Mouse (Mus musculus) ovary, postnatal 14 days (tissue): ENCODE data around the gene Ranbp3.

ENCODE experiments used
- DNase-seq: peaks from one replicate; pipeline ENCODE4 v3.0.0; 2022; ENCODE audit warnings: low spot score

The Ranbp3 gene

GRCm38 (mm10) chr17:56727029-56727649 lies 54.0 kb downstream of the Ranbp3 start:
- DNase-seq = no peak

- no peak for DNase-seq
These were observed 54.6 kb downstream of the Ranbp3 start for GRCm38 (mm10) chr17:56727659-56728058.

DNA sequence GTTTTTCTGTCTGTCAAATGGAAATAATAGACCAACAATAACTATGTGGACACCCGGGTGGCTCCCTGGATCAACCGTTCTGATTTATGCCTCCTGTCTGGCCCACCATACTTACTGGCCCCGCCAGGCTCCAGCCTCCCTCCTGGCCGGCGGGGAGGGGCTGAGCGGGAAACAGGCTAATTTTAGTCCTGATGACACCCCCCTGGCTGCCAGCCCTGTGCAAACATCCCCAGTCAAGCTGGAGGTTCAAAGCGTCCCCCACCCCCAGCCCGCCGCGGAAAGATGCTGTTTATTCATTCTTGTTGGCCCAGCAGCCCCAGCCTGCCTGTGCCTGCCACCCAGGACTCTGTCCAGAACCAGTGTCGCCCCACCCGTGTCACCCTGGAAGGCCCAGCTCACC lies 55.0 kb downstream of the Ranbp3 start:
- DNase-seq = no peak

DNA sequence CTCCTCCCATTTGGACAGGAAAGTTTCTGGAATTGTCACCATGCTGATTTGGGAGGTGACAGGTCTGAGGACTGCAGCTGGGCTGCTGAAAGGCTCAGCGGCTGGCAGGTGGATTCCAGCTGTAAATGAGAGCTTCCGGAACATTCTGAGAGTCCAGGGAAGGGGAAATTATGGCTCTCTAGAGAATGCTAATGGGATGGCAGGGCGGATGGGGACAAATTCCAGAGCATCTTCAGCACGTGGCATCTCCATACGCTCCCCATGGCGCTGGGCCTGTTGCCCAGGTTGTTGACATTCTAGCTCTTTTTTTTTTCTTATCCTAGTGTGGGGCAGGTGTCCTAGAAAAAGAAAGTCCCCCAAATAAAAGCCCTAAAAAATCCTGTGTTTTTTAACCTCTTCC lies 56.1 kb downstream of the Ranbp3 start:
- DNase-seq = no peak

DNA sequence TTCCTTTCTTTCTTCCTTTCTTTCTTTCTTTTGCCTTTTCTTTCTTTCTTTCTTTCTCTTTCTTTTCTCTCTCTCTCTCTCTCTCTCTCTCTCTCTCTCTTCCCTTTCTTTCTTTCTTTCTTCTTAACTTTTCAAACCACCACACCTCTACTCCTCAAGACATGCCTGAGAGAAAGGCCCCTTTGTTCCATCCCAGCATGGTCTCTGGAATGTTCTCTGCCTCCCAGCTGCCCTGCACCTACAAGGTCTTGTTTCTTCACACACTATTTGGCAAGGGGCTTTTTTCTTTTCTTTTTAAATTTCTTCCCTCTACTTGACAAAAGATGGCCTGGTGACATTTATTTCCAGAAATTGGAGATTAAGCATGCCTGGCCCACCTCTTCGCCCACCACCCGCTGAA lies 56.6 kb downstream of the Ranbp3 start:
- DNase-seq = no peak

GRCm38 (mm10) chr17:56736534-56736933 lies 63.4 kb downstream of the Ranbp3 start:
- DNase-seq = no peak

DNA sequence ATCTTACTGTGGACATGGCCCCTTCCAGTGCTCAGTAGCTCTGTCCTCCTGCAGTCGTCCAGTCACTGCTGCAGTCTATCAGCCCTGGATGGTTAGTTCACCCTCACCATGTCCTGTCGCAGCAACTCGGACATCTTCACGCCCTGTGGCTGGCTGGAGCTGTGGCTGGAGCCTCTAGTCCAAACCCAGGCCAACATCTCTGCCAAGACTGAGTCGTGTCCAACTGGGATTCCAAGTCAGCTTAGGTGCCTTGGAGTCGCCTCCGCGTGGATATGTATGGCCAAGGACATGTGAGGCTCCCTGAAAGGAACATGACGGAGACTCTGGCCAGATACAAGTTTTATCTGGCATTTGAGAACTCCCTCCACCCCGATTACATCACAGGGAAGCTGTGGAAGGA lies 65.1 kb downstream of the Ranbp3 start:
- no peak for DNase-seq

DNA sequence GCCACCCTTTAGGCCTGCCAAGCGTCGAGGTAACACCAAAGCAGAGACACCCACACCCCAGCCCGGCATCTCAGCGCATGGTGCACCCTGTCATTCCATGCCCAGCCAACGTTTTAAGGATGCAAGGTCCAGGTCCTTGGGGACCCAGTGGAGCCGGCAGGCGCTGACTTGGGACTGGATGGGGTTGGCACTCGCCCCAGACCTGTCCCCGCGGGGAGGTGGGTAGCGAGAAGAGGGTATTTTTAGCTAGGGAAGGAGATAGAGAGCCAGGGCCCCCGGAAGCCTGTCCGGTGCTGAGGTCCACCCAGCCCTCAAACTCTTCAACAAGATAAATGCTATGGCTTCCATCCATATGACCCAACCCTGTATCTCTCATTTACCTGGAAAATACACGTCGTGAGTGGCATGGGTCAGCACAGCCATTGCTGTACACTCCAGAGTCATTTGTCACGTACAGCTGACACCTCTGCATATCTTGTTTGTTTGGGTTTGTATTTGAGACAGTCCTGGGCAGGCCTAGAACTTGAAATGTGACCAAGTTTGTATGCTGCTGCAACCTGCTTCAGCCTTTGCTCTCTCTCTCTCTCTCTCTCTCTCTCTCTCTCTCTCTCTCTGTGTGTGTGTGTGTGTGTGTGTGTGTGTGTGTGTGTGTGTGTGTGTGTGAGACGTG lies 67.2 kb downstream of the Ranbp3 start:
- no peak for DNase-seq

GRCm38 (mm10) chr17:56740788-56741160 lies 67.7 kb downstream of the Ranbp3 start:
- DNase-seq = no peak

- no peak for DNase-seq
These were observed 71.1 kb downstream of the Ranbp3 start for GRCm38 (mm10) chr17:56744173-56744572.

GRCm38 (mm10) chr17:56751404-56752072 lies 78.4 kb downstream of the Ranbp3 start:
- no peak for DNase-seq

- no peak for DNase-seq
These were observed 80.4 kb downstream of the Ranbp3 start for GRCm38 (mm10) chr17:56753452-56753851.

GRCm38 (mm10) chr17:56754271-56755185 lies 81.4 kb downstream of the Ranbp3 start:
- DNase-seq = no peak

GRCm38 (mm10) chr17:56756703-56757399 lies 83.8 kb downstream of the Ranbp3 start:
- peak; percentile 34 for DNase-seq

DNA sequence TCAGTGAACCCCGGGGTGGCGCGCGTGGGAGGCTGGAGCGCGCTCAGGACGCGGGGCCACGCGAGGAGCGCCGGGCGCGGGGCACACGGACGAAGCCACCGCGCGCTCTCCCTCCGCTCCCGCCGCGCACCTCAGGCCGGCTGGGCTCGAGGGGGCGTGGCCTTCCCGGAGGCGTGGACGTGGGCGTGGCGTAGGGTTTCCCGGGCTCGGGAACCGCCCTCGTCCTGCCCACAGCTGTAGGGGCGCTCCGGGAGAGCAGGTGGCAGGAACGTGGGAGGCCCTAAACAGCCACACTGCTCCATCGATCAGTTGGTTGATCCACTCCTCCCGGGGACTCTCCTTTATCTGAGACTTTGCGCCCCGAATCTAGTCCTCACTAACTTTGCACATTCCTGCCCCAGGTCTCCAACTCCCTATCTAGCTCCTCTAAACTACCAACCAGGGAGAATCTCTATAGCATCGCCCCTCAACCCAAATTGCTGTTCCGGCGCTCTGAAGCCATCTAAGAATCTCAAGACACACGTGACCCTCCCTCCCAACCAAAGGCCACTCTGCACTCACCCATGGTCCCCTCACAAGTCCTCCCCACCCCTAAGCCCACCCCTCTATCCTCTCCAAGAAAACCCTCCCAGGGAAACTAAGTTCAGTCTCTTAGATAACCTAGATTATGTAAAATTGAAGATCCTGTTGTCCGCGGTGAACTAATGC lies 84.5 kb downstream of the Ranbp3 start, which contains the start of gene Nrtn:
Gene Nrtn, minus strand, starts transcription at position 115 of the 708 bp plus-strand sequence.
- peak; percentile 94 for DNase-seq

DNA sequence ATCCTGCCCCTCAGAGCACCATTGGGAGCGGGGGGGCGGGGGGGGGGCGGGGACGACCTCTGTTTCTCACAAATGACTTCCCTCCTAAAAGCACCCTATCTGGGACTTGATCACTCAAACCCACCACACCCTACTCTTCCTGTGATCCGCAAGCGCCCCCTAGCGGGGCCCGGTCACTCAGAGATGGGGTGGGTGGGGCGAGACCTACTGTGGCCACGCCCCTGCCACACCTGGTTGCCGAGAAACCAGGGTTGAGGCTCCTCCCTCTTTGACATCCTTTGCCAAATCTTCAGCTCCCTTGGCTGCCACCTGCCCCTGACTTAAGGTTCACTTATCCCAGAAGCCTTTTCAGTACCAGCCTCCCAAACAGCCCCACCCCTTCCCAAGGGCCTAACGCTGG lies 85.0 kb downstream of the Ranbp3 start:
- DNase-seq = peak; percentile 76

- DNase-seq = no peak
These were observed 86.2 kb downstream of the Ranbp3 start for GRCm38 (mm10) chr17:56759261-56759660.

DNA sequence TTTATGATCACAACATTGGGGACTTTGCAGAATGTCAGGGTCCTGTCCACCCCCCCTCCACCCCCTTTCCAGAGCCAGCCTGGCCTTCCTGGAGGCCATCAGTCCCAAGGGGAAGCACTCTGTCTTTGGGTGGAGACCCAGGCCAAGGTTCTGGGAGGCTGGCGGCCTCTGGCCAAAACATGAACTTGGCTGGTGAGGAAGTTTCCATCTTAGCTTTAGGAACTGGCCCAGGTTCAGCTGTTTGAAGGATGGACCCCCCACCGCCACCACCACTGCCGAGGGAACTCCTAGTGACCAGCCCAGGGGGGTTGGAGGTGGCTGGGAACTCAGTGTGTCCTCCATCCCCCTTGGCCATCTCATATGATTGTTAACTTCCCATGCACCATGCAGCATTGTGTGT lies 88.0 kb downstream of the Ranbp3 start:
- no peak for DNase-seq
